Mouse (Mus musculus): ENCODE measurements around the gene Cmip. TPM values are rescaled to one million over a fixed set of nuclear protein-coding genes. Genes with fewer than 3 reads are reported as not detected.

The Cmip gene
- polyA plus RNA-seq, 1 experiment from 2014 or later = 193 TPM

- Histone ChIP-seq H3K4me2 (no peak overlapping the region), H3K4me1 (peaks cover 35% of the 10 kb centered on the region), H3K9me3 (replicated peaks) (no peaks in the 10 kb centered on the region), H3K27me3 (replicated peaks) (no peaks in the 10 kb centered on the region), H3K27ac (replicated peaks) (no peak overlapping the region), H3K9ac (replicated peaks) (no peak overlapping the region), H3K36me3 (peaks cover 10% of the 10 kb centered on the region), H3K4me3 (replicated peaks) (no peak overlapping the region)
- ATAC-seq (ENCODE audit: low FRiP score) = no peak
- 91% methylated on average over 15 of the region's 15 CpGs for WGBS
Observed at GRCm38 (mm10) chr8:117397751-117398150, 140.9 kb downstream of the Cmip start.

DNA sequence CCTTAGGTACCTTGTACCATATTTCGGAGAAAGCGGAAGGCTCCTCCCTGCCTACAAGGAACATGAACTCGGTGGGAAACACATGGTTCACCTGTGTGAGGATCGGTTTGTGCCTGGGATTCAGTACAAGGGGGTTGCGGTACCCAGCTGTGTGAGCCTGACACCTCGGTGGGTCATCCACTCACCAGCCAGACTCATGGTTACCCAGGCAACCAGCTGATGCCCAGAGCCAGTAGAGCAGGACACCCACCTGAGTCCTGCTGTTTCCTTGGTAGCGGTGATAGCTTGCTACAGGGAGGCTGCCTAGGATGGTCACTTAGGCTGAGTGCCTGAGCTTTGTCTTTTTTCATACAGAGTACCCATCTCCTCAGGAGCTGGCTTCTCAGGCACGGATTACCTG is 142.4 kb downstream of the Cmip start:
- Histone ChIP-seq H3K27ac (replicated peaks) (peak overlapping the region; percentile 11; the same call in 1 of the 2 replicates), H3K36me3 (peaks cover 10% of the 10 kb centered on the region), H3K27me3 (replicated peaks) (no peaks in the 10 kb centered on the region), H3K9me3 (replicated peaks) (no peaks in the 10 kb centered on the region), H3K4me2 (no peak overlapping the region), H3K4me3 (replicated peaks) (no peak overlapping the region), H3K9ac (replicated peaks) (no peak overlapping the region), H3K4me1 (peaks cover 50% of the 10 kb centered on the region)
- WGBS = 57% methylated on average over 8 of the region's 8 CpGs
- ATAC-seq (ENCODE audit: low FRiP score) = no peak

DNA sequence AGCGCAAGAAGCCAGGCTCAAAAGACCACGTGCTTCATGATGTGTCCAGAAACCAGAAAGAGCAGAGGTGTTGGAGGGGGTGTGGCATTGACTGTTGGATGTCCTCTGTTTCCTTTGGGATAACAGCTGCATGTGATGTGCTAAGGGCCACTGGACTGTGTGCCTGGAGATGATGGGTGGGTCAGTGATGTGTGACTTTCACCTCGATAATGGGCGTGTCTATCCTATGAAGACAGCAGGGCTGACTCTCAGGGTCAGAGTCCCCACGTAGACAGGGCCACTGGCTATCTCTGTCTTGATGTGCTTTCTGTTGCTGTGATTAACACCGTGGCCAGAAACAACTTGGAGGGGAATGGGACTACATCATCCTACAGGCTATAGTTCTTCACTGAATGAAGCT is 144.0 kb downstream of the Cmip start:
- Histone ChIP-seq H3K36me3 (peaks cover 10% of the 10 kb centered on the region), H3K9ac (replicated peaks) (no peak overlapping the region), H3K27me3 (replicated peaks) (no peaks in the 10 kb centered on the region), H3K9me3 (replicated peaks) (no peaks in the 10 kb centered on the region), H3K4me2 (no peak overlapping the region), H3K4me1 (peaks cover 46% of the 10 kb centered on the region), H3K4me3 (replicated peaks) (no peak overlapping the region), H3K27ac (replicated peaks) (no peak overlapping the region)
- 91% methylated on average over 6 of the region's 6 CpGs for WGBS
- no peak for ATAC-seq (ENCODE audit: low FRiP score)

DNA sequence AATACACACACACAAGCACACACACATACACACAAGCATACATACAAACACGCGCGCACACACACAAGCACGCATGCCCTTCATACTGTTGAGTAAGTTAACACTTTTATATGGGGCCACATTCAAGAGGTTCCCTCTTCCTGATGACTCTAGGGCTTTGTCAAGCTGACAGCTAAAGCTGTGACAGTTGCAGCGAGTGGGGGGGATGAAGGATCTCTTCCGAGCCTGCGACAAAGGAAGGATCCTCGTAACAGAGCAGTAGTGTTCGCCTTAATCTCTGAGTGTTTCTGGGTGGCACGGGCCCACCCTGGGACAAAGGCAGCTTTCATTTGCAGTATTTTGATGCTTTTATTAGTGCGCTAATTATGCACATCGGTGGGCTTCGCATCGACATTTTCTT is 145.0 kb downstream of the Cmip start:
- WGBS = 54% methylated on average over 14 of the region's 14 CpGs
- no peak overlapping the region for H3K4me2 ChIP-seq
- no peaks in the 10 kb centered on the region for H3K27me3 ChIP-seq (replicated peaks)
- peaks cover 49% of the 10 kb centered on the region for H3K4me1 ChIP-seq
- ATAC-seq (ENCODE audit: low FRiP score) = no peak
- H3K9me3 ChIP-seq (replicated peaks) = no peaks in the 10 kb centered on the region
- no peak overlapping the region for H3K9ac ChIP-seq (replicated peaks)
- H3K36me3 ChIP-seq = peaks cover 6% of the 10 kb centered on the region
- no peak overlapping the region for H3K4me3 ChIP-seq (replicated peaks)
- H3K27ac ChIP-seq (replicated peaks) = peak overlapping the region; percentile 28

DNA sequence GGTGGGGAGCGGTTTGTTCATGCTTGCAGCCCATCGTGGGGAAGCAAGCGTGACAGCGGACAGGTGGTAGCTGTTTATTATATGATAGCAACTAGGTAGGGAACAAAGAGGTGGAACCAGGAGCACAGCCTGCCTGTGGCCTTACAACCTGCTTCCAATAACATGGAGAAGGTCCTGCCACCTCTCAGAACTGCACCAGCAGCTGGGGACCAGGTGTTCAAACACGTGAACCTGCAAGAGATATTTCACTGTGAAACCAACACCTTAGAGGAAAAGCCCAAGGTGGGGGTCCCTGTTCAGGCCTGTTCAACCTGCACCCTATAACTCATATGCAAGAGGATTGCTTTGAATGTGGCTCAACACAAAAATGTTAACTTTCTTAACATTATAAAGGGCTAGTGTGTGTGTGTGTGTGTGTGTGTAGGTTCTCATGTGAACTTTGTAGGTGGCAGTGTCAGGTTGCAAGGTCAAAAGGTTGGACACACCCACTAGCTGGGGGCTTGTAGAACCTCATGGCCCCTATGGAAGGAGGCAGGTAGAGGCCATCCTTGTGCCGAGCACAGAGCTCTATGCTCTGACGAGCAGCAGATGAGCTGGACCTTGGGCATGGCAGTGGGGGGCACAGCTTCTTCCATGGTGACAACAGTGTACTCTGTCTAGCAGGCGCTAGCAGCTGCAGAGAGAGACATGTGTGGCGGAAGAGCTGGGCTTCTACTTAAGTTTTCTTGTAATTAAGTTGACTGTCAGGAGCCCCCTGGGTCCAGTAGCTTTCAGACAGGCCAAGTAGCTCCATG is 146.2 kb downstream of the Cmip start:
- no peak overlapping the region for H3K4me3 ChIP-seq (replicated peaks)
- peak overlapping the region; percentile 0; the same call in 1 of the 2 replicates for H3K9ac ChIP-seq (replicated peaks)
- WGBS = 44% methylated on average over 9 of the region's 9 CpGs
- peak overlapping the region; percentile 36 for H3K4me2 ChIP-seq
- peak; percentile 38 for ATAC-seq (ENCODE audit: low FRiP score)
- no peaks in the 10 kb centered on the region for H3K27me3 ChIP-seq (replicated peaks)
- peak overlapping the region; percentile 71 for H3K27ac ChIP-seq (replicated peaks)
- H3K4me1 ChIP-seq = peaks cover 49% of the 10 kb centered on the region
- H3K9me3 ChIP-seq (replicated peaks) = no peaks in the 10 kb centered on the region
- H3K36me3 ChIP-seq = no peaks in the 10 kb centered on the region

- H3K4me3 ChIP-seq (replicated peaks) = no peak overlapping the region
- H3K4me2 ChIP-seq = peak overlapping the region; percentile 36
- H3K9me3 ChIP-seq (replicated peaks) = no peaks in the 10 kb centered on the region
- H3K4me1 ChIP-seq = peaks cover 46% of the 10 kb centered on the region
- peak overlapping the region; percentile 71 for H3K27ac ChIP-seq (replicated peaks)
- peak; percentile 61 for ATAC-seq (ENCODE audit: low FRiP score)
- H3K27me3 ChIP-seq (replicated peaks) = no peaks in the 10 kb centered on the region
- 22% methylated on average over 14 of the region's 14 CpGs for WGBS
- H3K9ac ChIP-seq (replicated peaks) = no peak overlapping the region
- no peaks in the 10 kb centered on the region for H3K36me3 ChIP-seq
Observed at GRCm38 (mm10) chr8:117403705-117404476, 147.0 kb downstream of the Cmip start.

- Histone ChIP-seq H3K4me1 (peaks cover 39% of the 10 kb centered on the region), H3K27me3 (replicated peaks) (no peaks in the 10 kb centered on the region)
- 87% methylated on average over 3 of the region's 3 CpGs for WGBS
Observed at GRCm38 (mm10) chr8:117406081-117406480, 149.2 kb downstream of the Cmip start.

DNA sequence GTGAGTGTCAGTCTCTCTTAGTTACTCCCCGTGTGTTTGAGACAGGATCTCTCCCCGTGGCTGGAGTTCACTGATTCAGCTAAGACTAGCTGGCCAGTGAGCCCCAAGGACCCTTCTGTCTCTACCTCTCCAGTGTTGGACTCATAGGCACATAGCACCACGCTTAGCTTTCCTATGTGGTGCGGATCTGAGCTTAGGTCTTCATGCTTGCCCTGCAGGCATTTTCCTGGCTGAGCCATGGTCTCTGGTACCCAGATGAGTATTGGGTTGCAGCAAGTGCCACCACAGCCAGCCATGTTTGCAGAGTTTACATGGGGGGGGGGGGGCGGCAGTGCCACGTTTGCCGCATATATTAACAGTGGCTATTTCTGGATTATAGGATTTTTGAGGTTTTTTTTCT is 151.8 kb downstream of the Cmip start:
- no peak for ATAC-seq (ENCODE audit: low FRiP score)
- no peaks in the 10 kb centered on the region for H3K36me3 ChIP-seq
- no peak overlapping the region for H3K4me3 ChIP-seq (replicated peaks)
- peaks cover 17% of the 10 kb centered on the region for H3K4me1 ChIP-seq
- H3K9me3 ChIP-seq (replicated peaks) = no peaks in the 10 kb centered on the region
- WGBS = 86% methylated on average over 7 of the region's 7 CpGs
- no peak overlapping the region for H3K9ac ChIP-seq (replicated peaks)
- H3K27ac ChIP-seq (replicated peaks) = no peak overlapping the region
- H3K27me3 ChIP-seq (replicated peaks) = no peaks in the 10 kb centered on the region
- no peak overlapping the region for H3K4me2 ChIP-seq

More at GRCm38 (mm10) chr8:117406081-117406480, 149.2 kb downstream of the Cmip start:
- Histone ChIP-seq H3K9ac (replicated peaks) (no peak overlapping the region), H3K4me2 (no peak overlapping the region), H3K36me3 (no peaks in the 10 kb centered on the region), H3K4me3 (replicated peaks) (no peak overlapping the region), H3K27ac (replicated peaks) (no peak overlapping the region), H3K9me3 (replicated peaks) (no peaks in the 10 kb centered on the region)
- ATAC-seq (ENCODE audit: low FRiP score) = no peak

GRCm38 (mm10) chr8:117409056-117409455 is 152.2 kb downstream of the Cmip start:
- H3K36me3 ChIP-seq = no peaks in the 10 kb centered on the region
- H3K4me3 ChIP-seq (replicated peaks) = no peak overlapping the region
- peaks cover 13% of the 10 kb centered on the region for H3K4me1 ChIP-seq
- no peaks in the 10 kb centered on the region for H3K9me3 ChIP-seq (replicated peaks)
- ATAC-seq (ENCODE audit: low FRiP score) = no peak
- no peak overlapping the region for H3K4me2 ChIP-seq
- H3K9ac ChIP-seq (replicated peaks) = no peak overlapping the region
- no peaks in the 10 kb centered on the region for H3K27me3 ChIP-seq (replicated peaks)
- H3K27ac ChIP-seq (replicated peaks) = no peak overlapping the region
- 77% methylated on average over 7 of the region's 7 CpGs for WGBS

DNA sequence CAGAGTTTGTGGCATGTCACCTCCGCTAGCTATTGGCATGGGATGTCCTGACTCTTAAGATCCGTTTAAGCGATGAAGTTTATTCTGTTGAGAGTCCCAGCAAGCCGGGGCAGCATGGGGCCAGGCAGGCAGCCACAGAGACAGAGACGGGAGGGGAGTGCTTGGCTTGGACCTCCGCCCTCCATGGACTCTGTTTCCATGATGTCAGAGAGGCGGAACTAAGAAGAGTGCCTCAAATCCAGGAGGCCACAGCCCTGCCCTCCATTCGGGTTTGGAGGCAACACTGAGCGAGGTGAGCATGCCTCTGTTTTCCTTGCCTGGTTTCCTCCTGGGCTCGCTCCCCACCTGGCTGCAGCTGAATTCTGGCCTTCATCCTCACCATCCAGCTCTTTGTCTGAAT is 153.5 kb downstream of the Cmip start:
- ATAC-seq (ENCODE audit: low FRiP score) = no peak
- Histone ChIP-seq H3K4me2 (no peak overlapping the region), H3K27me3 (replicated peaks) (no peaks in the 10 kb centered on the region), H3K9ac (replicated peaks) (no peak overlapping the region), H3K4me3 (replicated peaks) (no peak overlapping the region), H3K36me3 (no peaks in the 10 kb centered on the region), H3K9me3 (replicated peaks) (no peaks in the 10 kb centered on the region), H3K4me1 (peaks cover 9% of the 10 kb centered on the region), H3K27ac (replicated peaks) (no peak overlapping the region)
- 79% methylated on average over 10 of the region's 10 CpGs for WGBS

GRCm38 (mm10) chr8:117410901-117411300 is 154.0 kb downstream of the Cmip start:
- Histone ChIP-seq H3K27ac (replicated peaks) (no peak overlapping the region), H3K36me3 (0 out of 2 replicates have a peak, but pooled peaks cover 2% of the 10 kb centered on the region), H3K4me1 (peaks cover 9% of the 10 kb centered on the region), H3K9ac (replicated peaks) (no peak overlapping the region), H3K4me3 (replicated peaks) (no peak overlapping the region), H3K4me2 (no peak overlapping the region), H3K27me3 (replicated peaks) (no peaks in the 10 kb centered on the region), H3K9me3 (replicated peaks) (no peaks in the 10 kb centered on the region)
- no peak for ATAC-seq (ENCODE audit: low FRiP score)
- WGBS = 87% methylated on average over 10 of the region's 10 CpGs

GRCm38 (mm10) chr8:117412232-117412631 is 155.4 kb downstream of the Cmip start:
- Histone ChIP-seq H3K27ac (replicated peaks) (no peak overlapping the region), H3K4me2 (no peak overlapping the region), H3K27me3 (replicated peaks) (no peaks in the 10 kb centered on the region), H3K4me1 (peaks cover 6% of the 10 kb centered on the region; the same call in 1 of the 2 replicates), H3K9ac (replicated peaks) (no peak overlapping the region), H3K9me3 (replicated peaks) (no peaks in the 10 kb centered on the region), H3K4me3 (replicated peaks) (no peak overlapping the region), H3K36me3 (peaks cover 8% of the 10 kb centered on the region; the same call in 1 of the 2 replicates)
- ATAC-seq (ENCODE audit: low FRiP score) = no peak
- WGBS = 83% methylated on average over 10 of the region's 10 CpGs

Data from neural tube, embryonic 15.5 days (tissue).